Mouse (Mus musculus) hindbrain, embryonic 15.5 days (tissue): ENCODE results near the gene Chd1. TPM values are rescaled to one million over a fixed set of nuclear protein-coding genes. Genes with fewer than 3 reads are reported as not detected.

Experiments used
- ATAC-seq: fragments of 200-750 bp; cut with Nextera tagmentation; 2 replicates; pipeline ENCODE4 v1.8.0; 2017; ENCODE audit warnings: low read depth, moderate number of reproducible peaks, moderate TSS enrichment; ENCODE audit not compliant: low FRiP score
- H3K27ac ChIP-seq: fragments of 300-500 bp; sonication (generic); replicated peaks from 2 replicates; pipeline ENCODE4 v1.5.1; 2015; ENCODE audit warnings: mild to moderate bottlenecking, inconsistent platforms
- H3K27me3 ChIP-seq: fragments of 300-500 bp; sonication (generic); 2 replicates; pipeline ENCODE4 v1.6.1; 2015; ENCODE audit warnings: control low read depth, inconsistent platforms
- H3K36me3 ChIP-seq: fragments of 300-500 bp; sonication (generic); 2 replicates; pipeline ENCODE4 v1.6.1; 2015; ENCODE audit warnings: control low read depth, inconsistent platforms
- H3K4me1 ChIP-seq: fragments of 300-500 bp; sonication (generic); replicated peaks from 2 replicates; pipeline ENCODE4 v1.6.1; 2015; ENCODE audit warnings: control low read depth, inconsistent platforms
- H3K4me2 ChIP-seq: fragments of 300-500 bp; sonication (generic); 2 replicates; pipeline ENCODE4 v1.6.1; 2015; ENCODE audit warnings: moderate library complexity, mild to moderate bottlenecking, inconsistent platforms
- H3K4me3 ChIP-seq: fragments of 300-500 bp; sonication (generic); 2 replicates; pipeline ENCODE4 v1.5.1; 2015; ENCODE audit warnings: mild to moderate bottlenecking, inconsistent platforms
- H3K9ac ChIP-seq: fragments of 300-500 bp; sonication (generic); 2 replicates; pipeline ENCODE4 v1.6.1; 2015; ENCODE audit warnings: inconsistent platforms
- H3K9me3 ChIP-seq: fragments of 300-500 bp; sonication (generic); 2 replicates; pipeline ENCODE4 v1.6.1; 2016; ENCODE audit warnings: control low read depth, inconsistent platforms
- WGBS: fragments of 180-500 bp; shearing (Covaris S2); methylation state at CpG from one replicate; pipeline ENCODE4 v1.1.7; 2015; 5-methylcytosine and 5-hydroxymethylcytosine counted together
- polyA plus RNA-seq: library from polyadenylated mRNA; unstranded; fragments of >200 nt; fragmentation: Nextera tagmentation; extraction: Ambion mirVana; gene quantifications from 2 replicates; pipeline ENCODE4 v1.2.1, GENCODE M21; 2015

Chd1 gene
- polyA plus RNA-seq, 1 experiment from 2014 or later: 16.6 TPM

- no peaks in the 10 kb centered on the region for H3K27me3 ChIP-seq
- no peak overlapping the region for H3K4me3 ChIP-seq
- no peak overlapping the region for H3K9ac ChIP-seq
- H3K27ac ChIP-seq: no peak overlapping the region
- H3K4me1 ChIP-seq: peaks cover 64% of the 10 kb centered on the region
- no peak for ATAC-seq
- WGBS: 90% methylated on average over 5 of the region's 5 CpGs
- no peaks in the 10 kb centered on the region for H3K9me3 ChIP-seq
- no peaks in the 10 kb centered on the region; the same call in 1 of the 2 replicates for H3K36me3 ChIP-seq
- no peak overlapping the region for H3K4me2 ChIP-seq
Observed at GRCm38 (mm10) chr17:15817096-15817450, 112.3 kb downstream of the Chd1 start.

- no peaks in the 10 kb centered on the region for H3K9me3 ChIP-seq
- no peak overlapping the region for H3K4me3 ChIP-seq
- H3K36me3 ChIP-seq: no peaks in the 10 kb centered on the region; the same call in 1 of the 2 replicates
- ATAC-seq: no peak
- no peak overlapping the region for H3K27ac ChIP-seq
- peaks cover 64% of the 10 kb centered on the region for H3K4me1 ChIP-seq
- H3K9ac ChIP-seq: no peak overlapping the region
- no peak overlapping the region for H3K4me2 ChIP-seq
- WGBS: 98% methylated on average over 2 of the region's 2 CpGs
- no peaks in the 10 kb centered on the region for H3K27me3 ChIP-seq
Observed at GRCm38 (mm10) chr17:15817634-15818033, 112.9 kb downstream of the Chd1 start.

GRCm38 (mm10) chr17:15818372-15818771 lies 113.6 kb downstream of the Chd1 start:
- no peaks in the 10 kb centered on the region for H3K27me3 ChIP-seq
- no peak overlapping the region for H3K27ac ChIP-seq
- H3K9me3 ChIP-seq: no peaks in the 10 kb centered on the region
- H3K36me3 ChIP-seq: no peaks in the 10 kb centered on the region; the same call in 1 of the 2 replicates
- H3K4me3 ChIP-seq: no peak overlapping the region
- H3K9ac ChIP-seq: no peak overlapping the region
- no peak overlapping the region for H3K4me2 ChIP-seq
- 74% methylated on average over 8 of the region's 8 CpGs for WGBS
- ATAC-seq: no peak
- peaks cover 65% of the 10 kb centered on the region for H3K4me1 ChIP-seq

GRCm38 (mm10) chr17:15820146-15820545 lies 115.4 kb downstream of the Chd1 start:
- Histone ChIP-seq H3K4me2 (no peak overlapping the region), H3K4me3 (no peak overlapping the region), H3K27ac (no peak overlapping the region), H3K4me1 (peaks cover 66% of the 10 kb centered on the region), H3K36me3 (no peaks in the 10 kb centered on the region; the same call in 1 of the 2 replicates), H3K9me3 (no peaks in the 10 kb centered on the region), H3K9ac (no peak overlapping the region), H3K27me3 (no peaks in the 10 kb centered on the region)
- 44% methylated on average over 6 of the region's 6 CpGs for WGBS
- ATAC-seq: no peak

- Histone ChIP-seq H3K27ac (no peak overlapping the region), H3K36me3 (no peaks in the 10 kb centered on the region; the same call in 1 of the 2 replicates), H3K4me2 (peak overlapping the region; percentile 16; the same call in 1 of the 2 replicates), H3K9ac (no peak overlapping the region), H3K27me3 (no peaks in the 10 kb centered on the region), H3K9me3 (no peaks in the 10 kb centered on the region), H3K4me3 (no peak overlapping the region), H3K4me1 (peaks cover 60% of the 10 kb centered on the region)
- 83% methylated on average over 10 of the region's 10 CpGs for WGBS
- no peak for ATAC-seq
Observed at GRCm38 (mm10) chr17:15820761-15821160, 116.0 kb downstream of the Chd1 start.

GRCm38 (mm10) chr17:15821706-15822105 lies 116.9 kb downstream of the Chd1 start:
- Histone ChIP-seq H3K4me1 (peaks cover 60% of the 10 kb centered on the region), H3K4me2 (no peak overlapping the region), H3K9me3 (no peaks in the 10 kb centered on the region), H3K9ac (no peak overlapping the region), H3K27me3 (no peaks in the 10 kb centered on the region), H3K27ac (no peak overlapping the region), H3K36me3 (no peaks in the 10 kb centered on the region; the same call in 1 of the 2 replicates), H3K4me3 (no peak overlapping the region)
- WGBS: 89% methylated on average over 4 of the region's 4 CpGs
- ATAC-seq: no peak

Other genes starting within 250 kb of the Chd1 start
- 229 and 241 TPM in 2 replicates for gene Psmb1, start 205.2 kb upstream of the Chd1 start, polyA plus RNA-seq
- 53.5 and 59.6 TPM in 2 replicates for gene Tbp, start 205.1 kb upstream of the Chd1 start, polyA plus RNA-seq
- 58.2 TPM in 2 replicates for gene Pdcd2, start 177.7 kb upstream of the Chd1 start, polyA plus RNA-seq
- gene Prdm9, start 140.6 kb upstream of the Chd1 start, polyA plus RNA-seq: 1.4 and 2.3 TPM in 2 replicates
- 74.7 and 79.3 TPM in 2 replicates for gene Rgmb, start 126.1 kb downstream of the Chd1 start, polyA plus RNA-seq